Mouse (Mus musculus): ENCODE data around the gene Nt5c2.
"Not testable (repeated sequence)": the region's sequence is repeated elsewhere in the genome, so short reads cannot be mapped to it uniquely, and the experiment has no call there.

Gene Nt5c2

GRCm38 (mm10) chr19:46996095-46996494 is 18.9 kb downstream of the Nt5c2 start:
- in situ Hi-C loops (cut with MboI; ENCODE audit: low pct_unique_long_range_greater_than_20kb in 1 of 2, low sequenced_read_pairs in 2 of 2, unreplicated experiment in 1 of 2) = loop anchor here (10.0 kb wide), 2 partner anchors 111 to 231 kb away; partner anchors contain the start of gene Cnnm2 (in 1 of the 2)

GRCm38 (mm10) chr19:46992329-46992728 is 22.6 kb downstream of the Nt5c2 start:
- in situ Hi-C loops (cut with MboI; ENCODE audit: low pct_unique_long_range_greater_than_20kb in 1 of 2, low sequenced_read_pairs in 2 of 2, unreplicated experiment in 1 of 2) = loop anchor here (5.0 to 10.0 kb wide), 3 partner anchors 108 to 228 kb away; partner anchors contain the start of gene Cnnm2 (in 1 of the 2)

GRCm38 (mm10) chr19:46991145-46991544 is 23.8 kb downstream of the Nt5c2 start:
- in situ Hi-C loops (cut with MboI; ENCODE audit: low pct_unique_long_range_greater_than_20kb in 1 of 2, low sequenced_read_pairs in 2 of 2, unreplicated experiment in 1 of 2) = loop anchor here (5.0 to 10.0 kb wide), 3 partner anchors 106 to 226 kb away; partner anchors contain the start of gene Cnnm2 (in 1 of the 2)

- in situ Hi-C loops (cut with MboI; ENCODE audit: low pct_unique_long_range_greater_than_20kb in 1 of 2, low sequenced_read_pairs in 2 of 2, unreplicated experiment in 1 of 2) = loop anchor here (5.0 to 10.0 kb wide), 3 partner anchors 106 to 226 kb away; partner anchors contain the start of gene Cnnm2 (in 1 of the 2)
Measured at GRCm38 (mm10) chr19:46990625-46991024, 24.3 kb downstream of the Nt5c2 start.

- in situ Hi-C loops (cut with MboI; ENCODE audit: low pct_unique_long_range_greater_than_20kb in 1 of 2, low sequenced_read_pairs in 2 of 2, unreplicated experiment in 1 of 2) = loop anchor here (5.0 to 10.0 kb wide), 3 partner anchors 105 to 225 kb away; partner anchors contain the start of gene Cnnm2 (in 1 of the 2)
Measured at GRCm38 (mm10) chr19:46990153-46990518, 24.8 kb downstream of the Nt5c2 start.

- in situ Hi-C loops (cut with MboI; ENCODE audit: low pct_unique_long_range_greater_than_20kb in 1 of 2, low sequenced_read_pairs in 2 of 2, unreplicated experiment in 1 of 2) = loop anchor here (5.0 to 10.0 kb wide), 3 partner anchors 105 to 225 kb away; partner anchors contain the start of gene Cnnm2 (in 1 of the 2)
Measured at GRCm38 (mm10) chr19:46989479-46990152, 25.3 kb downstream of the Nt5c2 start.

GRCm38 (mm10) chr19:46988231-46989087 is 26.5 kb downstream of the Nt5c2 start:
- in situ Hi-C loops (cut with MboI; ENCODE audit: low pct_unique_long_range_greater_than_20kb in 1 of 2, low sequenced_read_pairs in 2 of 2, unreplicated experiment in 1 of 2) = no loop called here

- in situ Hi-C loops (cut with MboI; ENCODE audit: low pct_unique_long_range_greater_than_20kb in 1 of 2, low sequenced_read_pairs in 2 of 2, unreplicated experiment in 1 of 2) = no loop called here
Measured at GRCm38 (mm10) chr19:46987646-46988045, 27.3 kb downstream of the Nt5c2 start.

GRCm38 (mm10) chr19:46984726-46985622 is 30.0 kb downstream of the Nt5c2 start:
- in situ Hi-C loops (cut with MboI; ENCODE audit: low pct_unique_long_range_greater_than_20kb in 1 of 2, low sequenced_read_pairs in 2 of 2, unreplicated experiment in 1 of 2) = no loop called here

GRCm38 (mm10) chr19:46983966-46984380 is 31.0 kb downstream of the Nt5c2 start:
- in situ Hi-C loops (cut with MboI; ENCODE audit: low pct_unique_long_range_greater_than_20kb in 1 of 2, low sequenced_read_pairs in 2 of 2, unreplicated experiment in 1 of 2) = no loop called here

- in situ Hi-C loops (cut with MboI; ENCODE audit: low pct_unique_long_range_greater_than_20kb in 1 of 2, low sequenced_read_pairs in 2 of 2, unreplicated experiment in 1 of 2) = no loop called here
Measured at GRCm38 (mm10) chr19:46983352-46983965, 31.5 kb downstream of the Nt5c2 start.

- in situ Hi-C loops (cut with MboI; ENCODE audit: low pct_unique_long_range_greater_than_20kb in 1 of 2, low sequenced_read_pairs in 2 of 2, unreplicated experiment in 1 of 2) = no loop called here
Measured at GRCm38 (mm10) chr19:46981462-46981861, 33.5 kb downstream of the Nt5c2 start.

GRCm38 (mm10) chr19:46979781-46980105 is 35.2 kb downstream of the Nt5c2 start:
- in situ Hi-C loops (cut with MboI; ENCODE audit: low pct_unique_long_range_greater_than_20kb in 1 of 2, low sequenced_read_pairs in 2 of 2, unreplicated experiment in 1 of 2) = no loop called here

- in situ Hi-C loops (cut with MboI; ENCODE audit: low pct_unique_long_range_greater_than_20kb in 1 of 2, low sequenced_read_pairs in 2 of 2, unreplicated experiment in 1 of 2) = no loop called here
Measured at GRCm38 (mm10) chr19:46978920-46979780, 35.8 kb downstream of the Nt5c2 start.

- in situ Hi-C loops (cut with MboI; ENCODE audit: low pct_unique_long_range_greater_than_20kb in 1 of 2, low sequenced_read_pairs in 2 of 2, unreplicated experiment in 1 of 2) = not testable (repeated sequence)
Measured at GRCm38 (mm10) chr19:46978069-46978468, 36.9 kb downstream of the Nt5c2 start.

GRCm38 (mm10) chr19:46977460-46977859 is 37.5 kb downstream of the Nt5c2 start:
- in situ Hi-C loops (cut with MboI; ENCODE audit: low pct_unique_long_range_greater_than_20kb in 1 of 2, low sequenced_read_pairs in 2 of 2, unreplicated experiment in 1 of 2) = no loop called here

GRCm38 (mm10) chr19:46976743-46977142 is 38.2 kb downstream of the Nt5c2 start:
- in situ Hi-C loops (cut with MboI; ENCODE audit: low pct_unique_long_range_greater_than_20kb in 1 of 2, low sequenced_read_pairs in 2 of 2, unreplicated experiment in 1 of 2) = no loop called here

Measured in mouse embryonic stem cell (cell line).